Mouse (Mus musculus) forebrain, embryonic 14.5 days (tissue): ENCODE data around the gene Wnt7b. TPM values are rescaled to one million over a fixed set of nuclear protein-coding genes. Genes with fewer than 3 reads are reported as not detected.

Source experiments
- ATAC-seq: fragments of 200-750 bp; cut with Nextera tagmentation; 2 replicates; pipeline ENCODE4 v1.8.0; 2017; ENCODE audit warnings: mild to moderate bottlenecking, moderate library complexity
- DNase-seq: peaks from one replicate; pipeline ENCODE4 v3.0.0-alpha.2; 2015; ENCODE audit warnings: low spot score
- H3K27ac ChIP-seq: fragments of 300-500 bp; sonication (generic); 2 replicates; pipeline ENCODE4 v1.5.1; 2014; ENCODE audit warnings: low read depth, mild to moderate bottlenecking, control low read depth, low read length, moderate library complexity
- H3K27me3 ChIP-seq: fragments of 300-500 bp; sonication (generic); replicated peaks from 2 replicates; pipeline ENCODE4 v1.6.1; 2014; ENCODE audit warnings: low read length, control low read depth, mixed read lengths; ENCODE audit not compliant: control insufficient read depth, insufficient read depth
- H3K36me3 ChIP-seq: fragments of 300-500 bp; sonication (generic); 2 replicates; pipeline ENCODE4 v1.6.1; 2014; ENCODE audit warnings: low read length, control low read depth; ENCODE audit not compliant: control insufficient read depth, insufficient read depth
- H3K4me1 ChIP-seq: fragments of 300-500 bp; sonication (generic); 2 replicates; pipeline ENCODE4 v1.6.1; 2014; ENCODE audit warnings: antibody characterized with exemption, low read length, control low read depth; ENCODE audit not compliant: control insufficient read depth, insufficient read depth
- H3K4me2 ChIP-seq: fragments of 300-500 bp; sonication (generic); 2 replicates; pipeline ENCODE4 v1.6.1; 2014; ENCODE audit warnings: mild to moderate bottlenecking, control low read depth, low read length
- H3K4me3 ChIP-seq: fragments of 300-500 bp; sonication (generic); 2 replicates; pipeline ENCODE4 v1.5.1; 2014; ENCODE audit warnings: low read depth, low read length, control low read depth
- H3K9ac ChIP-seq: fragments of 300-500 bp; sonication (generic); 2 replicates; pipeline ENCODE4 v1.6.1; 2014; ENCODE audit warnings: mild to moderate bottlenecking, low read length, control low read depth, moderate library complexity
- H3K9me3 ChIP-seq: fragments of 300-500 bp; sonication (generic); replicated peaks from 2 replicates; pipeline ENCODE4 v1.6.1; 2016; ENCODE audit warnings: low read length, control low read depth, mixed read lengths; ENCODE audit not compliant: control insufficient read depth
- WGBS: fragments of 180-500 bp; shearing (Covaris S2); extraction: QIAGEN DNeasy Blood & Tissue Kit; methylation state at CpG from one replicate; pipeline ENCODE4 v1.1.7; 2014; 5-methylcytosine and 5-hydroxymethylcytosine counted together
- polyA plus RNA-seq: library from polyadenylated mRNA; unstranded; fragments of >200 nt; fragmentation: Nextera tagmentation; extraction: Ambion mirVana; gene quantifications from 2 replicates; pipeline ENCODE4 v1.2.1, GENCODE M21; 2014

Gene Wnt7b
- polyA plus RNA-seq, 1 experiment from 2014 or later: 73.4 TPM

GRCm38 (mm10) chr15:85603422-85603821 lies 21.1 kb upstream of the Wnt7b start:
- Histone ChIP-seq H3K27me3 (no peaks in the 10 kb centered on the region), H3K9me3 (no peaks in the 10 kb centered on the region), H3K36me3 (no peaks in the 10 kb centered on the region), H3K4me2 (no peak overlapping the region), H3K9ac (no peak overlapping the region), H3K4me3 (no peak overlapping the region), H3K4me1 (no peaks in the 10 kb centered on the region), H3K27ac (no peak overlapping the region)
- no peak for ATAC-seq
- WGBS: 47% methylated on average over 5 of the region's 5 CpGs
- DNase-seq: no peak

DNA sequence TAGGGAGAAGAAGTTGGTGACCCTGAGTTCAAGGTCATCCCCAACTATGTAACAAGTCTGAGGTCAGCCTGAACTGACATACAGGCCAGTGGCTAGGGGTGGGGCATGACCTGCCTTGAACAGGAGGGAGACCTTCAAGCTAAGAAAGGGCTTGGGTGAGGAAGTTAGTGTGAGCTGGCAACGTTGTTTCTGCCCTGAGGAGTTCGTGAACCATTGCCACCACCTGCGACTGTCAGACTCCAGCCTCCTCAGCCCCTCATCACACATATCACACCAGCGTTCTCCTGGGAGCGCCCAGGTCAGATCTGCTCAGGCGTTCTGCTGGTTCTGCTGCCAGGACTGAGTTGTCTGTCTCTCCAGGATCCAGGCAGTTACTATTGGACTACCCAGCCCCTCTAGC lies 20.5 kb upstream of the Wnt7b start:
- no peaks in the 10 kb centered on the region for H3K9me3 ChIP-seq
- H3K9ac ChIP-seq: no peak overlapping the region
- no peak overlapping the region for H3K4me3 ChIP-seq
- H3K27ac ChIP-seq: no peak overlapping the region
- H3K27me3 ChIP-seq: no peaks in the 10 kb centered on the region
- ATAC-seq (no peak), DNase-seq (no peak)
- H3K36me3 ChIP-seq: no peaks in the 10 kb centered on the region
- no peak overlapping the region for H3K4me2 ChIP-seq
- H3K4me1 ChIP-seq: no peaks in the 10 kb centered on the region
- 81% methylated on average over 6 of the region's 6 CpGs for WGBS

GRCm38 (mm10) chr15:85602021-85602420 lies 19.7 kb upstream of the Wnt7b start:
- no peak overlapping the region for H3K4me3 ChIP-seq
- no peak overlapping the region for H3K4me2 ChIP-seq
- no peak for ATAC-seq
- H3K9ac ChIP-seq: no peak overlapping the region
- no peaks in the 10 kb centered on the region for H3K36me3 ChIP-seq
- no peaks in the 10 kb centered on the region for H3K4me1 ChIP-seq
- no peak for DNase-seq
- 84% methylated on average over 5 of the region's 5 CpGs for WGBS
- H3K27me3 ChIP-seq: no peaks in the 10 kb centered on the region
- no peak overlapping the region for H3K27ac ChIP-seq
- no peaks in the 10 kb centered on the region for H3K9me3 ChIP-seq

- DNase-seq (no peak), ATAC-seq (no peak)
- H3K27ac ChIP-seq: no peak overlapping the region
- H3K4me1 ChIP-seq: no peaks in the 10 kb centered on the region
- 76% methylated on average over 4 of the region's 4 CpGs for WGBS
- no peaks in the 10 kb centered on the region for H3K9me3 ChIP-seq
- no peak overlapping the region for H3K4me2 ChIP-seq
- H3K36me3 ChIP-seq: no peaks in the 10 kb centered on the region
- no peaks in the 10 kb centered on the region for H3K27me3 ChIP-seq
- H3K9ac ChIP-seq: no peak overlapping the region
- no peak overlapping the region for H3K4me3 ChIP-seq
Observed at GRCm38 (mm10) chr15:85601202-85601601, 18.9 kb upstream of the Wnt7b start.

DNA sequence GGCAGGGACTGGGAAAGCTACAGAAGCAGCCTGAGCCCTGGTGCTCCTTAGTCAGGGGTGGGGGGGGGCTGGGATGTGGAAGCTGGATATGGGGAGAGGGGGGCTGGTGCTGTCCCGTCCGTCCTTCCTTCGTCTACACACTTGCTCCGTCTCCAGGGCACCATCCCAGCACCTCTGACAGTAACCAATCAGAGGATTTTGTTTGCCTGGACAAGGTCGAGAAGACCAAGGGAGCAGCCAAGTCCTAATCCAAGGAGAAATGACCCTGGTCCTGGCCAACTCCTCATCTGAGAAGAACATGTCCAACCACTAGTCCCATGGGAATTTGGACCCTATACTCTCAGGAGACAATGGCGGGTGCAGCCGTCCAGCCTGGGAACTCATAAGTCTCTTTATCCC lies 18.4 kb upstream of the Wnt7b start:
- Histone ChIP-seq H3K9me3 (no peaks in the 10 kb centered on the region), H3K27me3 (no peaks in the 10 kb centered on the region), H3K9ac (no peak overlapping the region), H3K4me1 (no peaks in the 10 kb centered on the region), H3K4me2 (no peak overlapping the region), H3K4me3 (no peak overlapping the region), H3K36me3 (no peaks in the 10 kb centered on the region), H3K27ac (no peak overlapping the region)
- ATAC-seq: peak; percentile 35
- 68% methylated on average over 7 of the region's 7 CpGs for WGBS
- no peak for DNase-seq

GRCm38 (mm10) chr15:85599887-85600695 lies 17.8 kb upstream of the Wnt7b start:
- Histone ChIP-seq H3K9me3 (no peaks in the 10 kb centered on the region), H3K9ac (no peak overlapping the region), H3K27ac (no peak overlapping the region), H3K27me3 (no peaks in the 10 kb centered on the region), H3K4me1 (no peaks in the 10 kb centered on the region), H3K4me3 (no peak overlapping the region), H3K4me2 (no peak overlapping the region), H3K36me3 (no peaks in the 10 kb centered on the region)
- 21% methylated on average over 14 of the region's 18 CpGs for WGBS
- DNase-seq (no peak), ATAC-seq (no peak; the same call in 1 of the 2 replicates)

DNA sequence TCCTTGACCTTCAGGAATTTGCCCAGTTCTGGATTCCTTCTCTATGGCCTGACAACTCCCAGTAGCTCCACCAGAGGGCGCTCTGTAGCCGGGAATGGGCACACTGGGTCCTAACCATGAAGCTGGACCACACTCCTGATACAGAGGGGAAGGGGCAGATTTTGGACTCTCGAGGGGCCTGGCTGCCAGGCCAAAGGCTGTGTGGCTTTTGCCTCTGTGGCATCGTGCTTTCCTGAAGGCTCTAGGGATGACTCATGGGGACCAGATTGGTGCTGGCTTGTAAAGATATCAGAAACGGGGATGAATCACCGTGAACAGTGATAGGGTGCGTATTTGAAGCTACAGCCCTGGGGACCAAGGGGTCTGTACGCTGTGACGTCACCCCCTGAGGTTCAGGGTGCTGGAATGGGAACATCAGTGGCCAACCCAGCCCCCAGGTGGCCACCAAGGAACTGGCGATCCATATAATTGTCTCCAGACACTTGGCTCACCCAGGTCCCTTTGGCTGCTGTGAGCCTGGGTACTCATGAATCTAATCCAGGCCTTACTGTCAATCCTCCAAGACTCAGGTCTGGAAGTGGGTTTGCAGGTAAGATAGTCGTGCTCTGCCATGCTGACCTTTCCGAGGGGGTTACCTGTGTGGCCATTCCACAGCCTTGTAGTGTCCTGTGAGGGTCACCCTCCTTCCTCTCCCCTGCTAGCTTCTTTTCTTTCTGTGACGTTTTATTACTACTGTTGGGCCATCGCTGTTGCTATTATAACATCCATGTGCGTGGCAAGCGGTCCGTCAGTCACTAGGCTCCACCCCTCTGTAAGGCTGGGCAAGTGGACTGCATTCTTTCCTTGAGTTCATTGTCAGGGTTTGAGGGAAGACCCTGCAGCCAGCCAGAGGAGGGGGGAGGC lies 17.0 kb upstream of the Wnt7b start:
- Histone ChIP-seq H3K27ac (no peak overlapping the region), H3K4me3 (no peak overlapping the region), H3K9me3 (no peaks in the 10 kb centered on the region), H3K9ac (no peak overlapping the region), H3K4me2 (no peak overlapping the region), H3K36me3 (no peaks in the 10 kb centered on the region), H3K27me3 (no peaks in the 10 kb centered on the region), H3K4me1 (no peaks in the 10 kb centered on the region)
- DNase-seq (peak; percentile 65), ATAC-seq (peak; percentile 61)
- WGBS: 52% methylated on average over 17 of the region's 17 CpGs

- no peak overlapping the region for H3K4me2 ChIP-seq
- H3K36me3 ChIP-seq: no peaks in the 10 kb centered on the region
- H3K27ac ChIP-seq: no peak overlapping the region
- no peaks in the 10 kb centered on the region for H3K27me3 ChIP-seq
- H3K4me3 ChIP-seq: no peak overlapping the region
- no peak for ATAC-seq
- H3K9me3 ChIP-seq: no peaks in the 10 kb centered on the region
- DNase-seq: no peak
- H3K9ac ChIP-seq: no peak overlapping the region
- H3K4me1 ChIP-seq: no peaks in the 10 kb centered on the region
- 70% methylated on average over 5 of the region's 5 CpGs for WGBS
Observed at GRCm38 (mm10) chr15:85598443-85598842, 16.2 kb upstream of the Wnt7b start.

DNA sequence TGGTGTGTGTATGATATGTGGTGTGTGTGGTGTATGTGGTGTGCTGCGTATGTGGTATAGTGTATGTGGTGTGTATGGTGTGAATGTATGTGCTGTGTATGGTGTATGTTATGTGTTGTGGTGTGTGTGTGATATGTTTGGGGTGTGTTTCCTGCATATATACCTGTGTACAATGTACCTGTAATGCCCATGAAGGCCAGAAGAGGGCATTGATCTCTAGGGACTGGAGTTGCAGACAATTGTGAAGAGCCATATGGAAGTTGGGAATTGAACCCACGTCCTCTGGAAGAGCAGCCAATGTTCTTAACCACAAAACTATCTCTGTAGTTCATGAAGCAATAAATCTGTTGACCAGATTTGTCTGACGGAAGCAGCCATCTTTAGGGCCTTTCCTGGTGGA lies 15.1 kb upstream of the Wnt7b start:
- WGBS: 75% methylated on average over 3 of the region's 3 CpGs

More for the DNA sequence above, 15.1 kb upstream of the Wnt7b start:
- no peaks in the 10 kb centered on the region for H3K4me1 ChIP-seq
- no peak for ATAC-seq
- H3K4me3 ChIP-seq: no peak overlapping the region
- no peak overlapping the region for H3K27ac ChIP-seq
- no peaks in the 10 kb centered on the region for H3K36me3 ChIP-seq
- H3K9me3 ChIP-seq: no peaks in the 10 kb centered on the region
- H3K9ac ChIP-seq: no peak overlapping the region
- H3K4me2 ChIP-seq: no peak overlapping the region
- no peak for DNase-seq
- H3K27me3 ChIP-seq: no peaks in the 10 kb centered on the region
